Mouse (Mus musculus) megakaryocyte, embryonic 14.5 days (primary cell): ENCODE results near the gene Ptpn14.

Source experiments
- FLI1 ChIP-seq: IDR thresholded peaks from 2 replicates; pipeline ENCODE4 v1.6.1; 2012; ENCODE audit warnings: low read length, inconsistent platforms, mixed read lengths
- GATA1 ChIP-seq: IDR thresholded peaks from 3 replicates; pipeline ENCODE4 v1.6.1; 2012; ENCODE audit warnings: mixed read lengths, low read length, inconsistent platforms, borderline replicate concordance

- no peak for TF ChIP-seq GATA1
- TF ChIP-seq FLI1 = no peak
Measured at GRCm38 (mm10) chr1:189744914-189745710, 17.0 kb downstream of the Ptpn14 start.
